Mouse (Mus musculus): Measurements from ENCODE around the gene Ptn. TPM values are rescaled to one million over a fixed set of nuclear protein-coding genes. Genes with fewer than 3 reads are reported as not detected.
A peak's percentile ranks its signal among the peaks of the same experiment; 100 is the strongest.

Gene Ptn
- polyA plus RNA-seq, 1 experiment from 2014 or later, result 317 TPM

- no peaks in the 10 kb centered on the region for H3K27me3 ChIP-seq
- H3K4me1 ChIP-seq, result peaks cover 6% of the 10 kb centered on the region; the same call in 1 of the 2 replicates
- H3K9ac ChIP-seq (replicated peaks), result no peak overlapping the region
- no peaks in the 10 kb centered on the region for H3K9me3 ChIP-seq
- no peak overlapping the region for H3K27ac ChIP-seq (replicated peaks)
- H3K4me2 ChIP-seq (replicated peaks), result no peak overlapping the region
- no peaks in the 10 kb centered on the region for H3K36me3 ChIP-seq
- WGBS, result 86% methylated on average over 3 of the region's 3 CpGs
- H3K4me3 ChIP-seq, result no peak overlapping the region
- no peak for ATAC-seq (ENCODE audit: low FRiP score, low read depth)
Measured at GRCm38 (mm10) chr6:36835351-36835750, 25.3 kb upstream of the Ptn start.

- Histone ChIP-seq H3K9me3 (no peaks in the 10 kb centered on the region), H3K4me3 (no peak overlapping the region), H3K9ac (replicated peaks) (no peak overlapping the region), H3K36me3 (no peaks in the 10 kb centered on the region), H3K4me2 (replicated peaks) (no peak overlapping the region), H3K27me3 (no peaks in the 10 kb centered on the region), H3K27ac (replicated peaks) (no peak overlapping the region), H3K4me1 (peaks cover 6% of the 10 kb centered on the region; the same call in 1 of the 2 replicates)
- no peak for ATAC-seq (ENCODE audit: low FRiP score, low read depth)
- WGBS, result 80% methylated on average over 4 of the region's 4 CpGs
Measured at GRCm38 (mm10) chr6:36834695-36835265, 24.8 kb upstream of the Ptn start.

GRCm38 (mm10) chr6:36832681-36833080, 22.7 kb upstream of the Ptn start:
- no peak for ATAC-seq (ENCODE audit: low FRiP score, low read depth)
- peaks cover 6% of the 10 kb centered on the region; the same call in 1 of the 2 replicates for H3K4me1 ChIP-seq
- no peaks in the 10 kb centered on the region for H3K36me3 ChIP-seq
- no peak overlapping the region for H3K27ac ChIP-seq (replicated peaks)
- H3K9me3 ChIP-seq, result no peaks in the 10 kb centered on the region
- no peaks in the 10 kb centered on the region for H3K27me3 ChIP-seq
- no peak overlapping the region for H3K9ac ChIP-seq (replicated peaks)
- no peak overlapping the region for H3K4me2 ChIP-seq (replicated peaks)
- H3K4me3 ChIP-seq, result no peak overlapping the region
- 78% methylated on average over 4 of the region's 4 CpGs for WGBS

GRCm38 (mm10) chr6:36832207-36832606, 22.2 kb upstream of the Ptn start:
- 96% methylated on average over 2 of the region's 2 CpGs for WGBS
- H3K4me2 ChIP-seq (replicated peaks), result no peak overlapping the region
- H3K27ac ChIP-seq (replicated peaks), result no peak overlapping the region
- no peaks in the 10 kb centered on the region for H3K27me3 ChIP-seq
- H3K36me3 ChIP-seq, result no peaks in the 10 kb centered on the region
- ATAC-seq (ENCODE audit: low FRiP score, low read depth), result no peak
- no peak overlapping the region for H3K4me3 ChIP-seq
- H3K9ac ChIP-seq (replicated peaks), result no peak overlapping the region
- H3K9me3 ChIP-seq, result no peaks in the 10 kb centered on the region
- H3K4me1 ChIP-seq, result peaks cover 6% of the 10 kb centered on the region; the same call in 1 of the 2 replicates

- no peak overlapping the region for H3K27ac ChIP-seq (replicated peaks)
- H3K27me3 ChIP-seq, result no peaks in the 10 kb centered on the region
- no peak overlapping the region for H3K4me3 ChIP-seq
- no peaks in the 10 kb centered on the region for H3K9me3 ChIP-seq
- ATAC-seq (ENCODE audit: low FRiP score, low read depth), result no peak
- WGBS, result 84% methylated on average over 9 of the region's 9 CpGs
- no peak overlapping the region for H3K4me2 ChIP-seq (replicated peaks)
- no peak overlapping the region for H3K9ac ChIP-seq (replicated peaks)
- no peaks in the 10 kb centered on the region for H3K4me1 ChIP-seq
- no peaks in the 10 kb centered on the region for H3K36me3 ChIP-seq
Measured at GRCm38 (mm10) chr6:36830371-36830925, 20.4 kb upstream of the Ptn start.

GRCm38 (mm10) chr6:36819784-36820050, 9.7 kb upstream of the Ptn start:
- no peak overlapping the region for H3K4me3 ChIP-seq
- H3K27me3 ChIP-seq, result no peaks in the 10 kb centered on the region
- peak overlapping the region; percentile 63 for H3K27ac ChIP-seq (replicated peaks)
- H3K9ac ChIP-seq (replicated peaks), result no peak overlapping the region
- H3K4me1 ChIP-seq, result peaks cover 12% of the 10 kb centered on the region
- H3K9me3 ChIP-seq, result no peaks in the 10 kb centered on the region
- no peak overlapping the region for H3K4me2 ChIP-seq (replicated peaks)
- ATAC-seq (ENCODE audit: low FRiP score, low read depth), result no peak
- no peaks in the 10 kb centered on the region for H3K36me3 ChIP-seq

GRCm38 (mm10) chr6:36819019-36819783, 9.2 kb upstream of the Ptn start:
- Histone ChIP-seq H3K36me3 (no peaks in the 10 kb centered on the region), H3K4me2 (replicated peaks) (no peak overlapping the region), H3K9ac (replicated peaks) (no peak overlapping the region), H3K4me3 (no peak overlapping the region), H3K27ac (replicated peaks) (peak overlapping the region; percentile 63), H3K27me3 (no peaks in the 10 kb centered on the region), H3K4me1 (peaks cover 12% of the 10 kb centered on the region), H3K9me3 (no peaks in the 10 kb centered on the region)
- ATAC-seq (ENCODE audit: low FRiP score, low read depth), result peak; percentile 96
- 48% methylated on average over 8 of the region's 8 CpGs for WGBS

- H3K4me2 ChIP-seq (replicated peaks), result no peak overlapping the region
- H3K4me1 ChIP-seq, result peaks cover 12% of the 10 kb centered on the region
- H3K27ac ChIP-seq (replicated peaks), result no peak overlapping the region
- no peak for ATAC-seq (ENCODE audit: low FRiP score, low read depth)
- H3K4me3 ChIP-seq, result no peak overlapping the region
- no peak overlapping the region for H3K9ac ChIP-seq (replicated peaks)
- no peaks in the 10 kb centered on the region for H3K9me3 ChIP-seq
- H3K27me3 ChIP-seq, result no peaks in the 10 kb centered on the region
- H3K36me3 ChIP-seq, result no peaks in the 10 kb centered on the region
- 83% methylated on average over 4 of the region's 4 CpGs for WGBS
Measured at GRCm38 (mm10) chr6:36818281-36819018, 8.4 kb upstream of the Ptn start.

GRCm38 (mm10) chr6:36816666-36817065, 6.6 kb upstream of the Ptn start:
- Histone ChIP-seq H3K4me3 (no peak overlapping the region), H3K36me3 (no peaks in the 10 kb centered on the region), H3K9me3 (no peaks in the 10 kb centered on the region), H3K9ac (replicated peaks) (no peak overlapping the region), H3K4me2 (replicated peaks) (no peak overlapping the region), H3K4me1 (peaks cover 12% of the 10 kb centered on the region), H3K27ac (replicated peaks) (no peak overlapping the region), H3K27me3 (peaks cover 5% of the 10 kb centered on the region)
- ATAC-seq (ENCODE audit: low FRiP score, low read depth), result no peak
- 91% methylated on average over 3 of the region's 3 CpGs for WGBS

- ATAC-seq (ENCODE audit: low FRiP score, low read depth), result no peak
Measured at GRCm38 (mm10) chr6:36815992-36816391, 6.0 kb upstream of the Ptn start.

GRCm38 (mm10) chr6:36812666-36813515, 2.9 kb upstream of the Ptn start:
- Histone ChIP-seq H3K36me3 (no peaks in the 10 kb centered on the region), H3K27me3 (peaks cover 22% of the 10 kb centered on the region), H3K9ac (replicated peaks) (no peak overlapping the region), H3K9me3 (no peaks in the 10 kb centered on the region), H3K4me2 (replicated peaks) (no peak overlapping the region), H3K27ac (replicated peaks) (no peak overlapping the region), H3K4me3 (no peak overlapping the region), H3K4me1 (peaks cover 20% of the 10 kb centered on the region)
- ATAC-seq (ENCODE audit: low FRiP score, low read depth), result no peak
- WGBS, result 84% methylated on average over 7 of the region's 7 CpGs

More at GRCm38 (mm10) chr6:36815992-36816391, 6.0 kb upstream of the Ptn start:
- Histone ChIP-seq H3K9me3 (no peaks in the 10 kb centered on the region), H3K27me3 (peaks cover 8% of the 10 kb centered on the region), H3K4me3 (no peak overlapping the region), H3K9ac (replicated peaks) (no peak overlapping the region), H3K4me2 (replicated peaks) (no peak overlapping the region), H3K4me1 (peaks cover 12% of the 10 kb centered on the region), H3K36me3 (no peaks in the 10 kb centered on the region), H3K27ac (replicated peaks) (no peak overlapping the region)
- 83% methylated on average over 2 of the region's 2 CpGs for whole genome bisulfite sequencing
